Mouse (Mus musculus) embryonic facial prominence, embryonic 11.5 days (tissue): ENCODE measurements around the gene Prkar2a. TPM values are rescaled to one million over a fixed set of nuclear protein-coding genes. Genes with fewer than 3 reads are reported as not detected.

Experiments used
- ATAC-seq: fragments of 200-750 bp; cut with Nextera tagmentation; replicated peaks from 2 replicates; pipeline ENCODE4 v1.8.0; 2017; ENCODE audit warnings: low read depth; ENCODE audit not compliant: insufficient number of reproducible peaks, low FRiP score, low TSS enrichment
- DNase-seq: peaks from one replicate; pipeline ENCODE4 v3.0.0-alpha.2; 2015; ENCODE audit warnings: low spot score
- H3K27ac ChIP-seq: fragments of 300-500 bp; sonication (generic); replicated peaks from 2 replicates; pipeline ENCODE4 v1.5.1; 2014; ENCODE audit warnings: mild to moderate bottlenecking, low read depth, low read length, control low read depth
- H3K27me3 ChIP-seq: fragments of 300-500 bp; sonication (generic); 2 replicates; pipeline ENCODE4 v1.6.1; 2014; ENCODE audit warnings: mild to moderate bottlenecking, low read length, moderate library complexity, mixed read lengths; ENCODE audit not compliant: control insufficient read depth, insufficient read depth
- H3K36me3 ChIP-seq: fragments of 300-500 bp; sonication (generic); replicated peaks from 2 replicates; pipeline ENCODE4 v1.6.1; 2014; ENCODE audit warnings: low read depth, mild to moderate bottlenecking, low read length, moderate library complexity, mixed read lengths; ENCODE audit not compliant: control insufficient read depth, insufficient read depth
- H3K4me1 ChIP-seq: fragments of 300-500 bp; sonication (generic); 2 replicates; pipeline ENCODE4 v1.6.1; 2014; ENCODE audit warnings: low read length, mixed read lengths; ENCODE audit not compliant: control insufficient read depth, insufficient read depth
- H3K4me2 ChIP-seq: fragments of 300-500 bp; sonication (generic); 2 replicates; pipeline ENCODE4 v1.6.1; 2014; ENCODE audit warnings: low read depth, mild to moderate bottlenecking, control low read depth, low read length, moderate library complexity
- H3K4me3 ChIP-seq: fragments of 300-500 bp; sonication (generic); 2 replicates; pipeline ENCODE4 v1.5.1; 2014; ENCODE audit warnings: low read depth, low read length, control low read depth
- H3K9ac ChIP-seq: fragments of 300-500 bp; sonication (generic); replicated peaks from 2 replicates; pipeline ENCODE4 v1.6.1; 2014; ENCODE audit warnings: mild to moderate bottlenecking, control low read depth, low read length
- H3K9me3 ChIP-seq: fragments of 300-500 bp; sonication (generic); replicated peaks from 2 replicates; pipeline ENCODE4 v1.6.1; 2016; ENCODE audit warnings: mild to moderate bottlenecking, low read length, inconsistent platforms, mixed read lengths; ENCODE audit not compliant: control insufficient read depth
- WGBS: fragments of 180-500 bp; shearing (Covaris S2); extraction: QIAGEN DNeasy Blood & Tissue Kit; methylation state at CpG from one replicate; pipeline ENCODE4 v1.1.7; 2014; 5-methylcytosine and 5-hydroxymethylcytosine counted together
- polyA plus RNA-seq: library from polyadenylated mRNA; unstranded; fragments of >200 nt; fragmentation: Nextera tagmentation; extraction: Ambion mirVana; gene quantifications from 2 replicates; pipeline ENCODE4 v1.2.1, GENCODE M21; 2014

The Prkar2a gene
- polyA plus RNA-seq, 1 experiment from 2014 or later: 37.9 TPM

DNA sequence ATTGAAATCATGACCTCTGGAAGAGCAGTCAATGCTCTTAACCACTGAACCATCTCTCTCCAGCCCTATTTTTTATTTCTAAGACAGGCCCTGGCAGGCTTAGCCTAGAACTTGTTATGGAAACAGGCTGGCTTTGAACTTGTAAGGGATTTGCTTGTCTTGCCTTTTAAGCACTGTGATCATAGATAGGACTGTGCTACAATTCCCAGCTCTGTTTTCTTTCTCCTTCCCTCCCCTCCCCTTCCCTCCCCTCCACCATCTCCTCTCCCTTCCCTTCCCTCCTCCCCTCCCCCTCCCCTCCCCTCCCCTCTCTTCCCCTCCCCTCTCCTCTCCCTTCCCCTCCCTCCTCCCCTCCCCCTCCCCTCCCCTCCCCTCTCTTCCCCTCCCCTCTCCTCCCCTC is 13.4 kb downstream of the Prkar2a start:
- DNase-seq (no peak), ATAC-seq (no peak)
- Histone ChIP-seq H3K4me3 (no peak overlapping the region), H3K4me2 (no peak overlapping the region), H3K9me3 (no peaks in the 10 kb centered on the region), H3K9ac (no peak overlapping the region), H3K27me3 (no peaks in the 10 kb centered on the region), H3K36me3 (no peaks in the 10 kb centered on the region), H3K4me1 (no peaks in the 10 kb centered on the region), H3K27ac (no peak overlapping the region)

DNA sequence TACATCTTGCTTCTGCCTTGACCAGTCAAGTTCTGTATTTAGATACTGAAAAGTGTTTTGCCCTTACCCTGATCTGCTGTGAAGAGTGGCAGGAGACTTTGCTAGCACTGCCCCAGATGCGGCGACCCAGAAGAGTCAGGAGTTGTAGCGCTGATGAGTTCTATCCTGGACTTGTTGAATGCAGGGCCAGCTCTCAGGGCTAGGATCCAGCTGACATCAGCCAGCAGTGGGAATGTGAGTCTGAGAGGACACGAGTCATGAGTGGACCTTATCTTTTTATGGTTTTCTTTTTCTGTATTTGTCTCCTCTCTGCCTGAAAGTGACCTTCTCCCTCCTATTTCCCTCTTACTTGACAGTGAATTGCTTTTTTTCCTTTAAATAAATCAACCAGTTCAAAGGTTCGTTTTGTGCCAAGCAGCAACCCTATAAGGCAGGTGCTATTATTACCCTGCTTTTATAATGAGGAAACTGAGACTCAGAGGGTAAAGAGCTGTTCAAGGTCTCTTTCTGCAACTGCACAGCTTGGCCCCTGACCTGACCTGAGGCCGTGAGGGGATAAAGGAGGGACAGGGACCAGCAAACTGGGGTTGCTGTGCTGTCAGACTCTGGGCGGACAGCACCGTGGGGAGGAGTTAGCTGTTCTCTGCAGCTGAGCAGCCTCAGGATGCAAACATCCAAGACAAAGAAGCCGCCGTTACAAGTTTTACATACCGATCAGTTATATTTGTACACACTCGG is 14.4 kb downstream of the Prkar2a start:
- Histone ChIP-seq H3K4me1 (no peaks in the 10 kb centered on the region), H3K36me3 (no peaks in the 10 kb centered on the region), H3K9ac (no peak overlapping the region), H3K4me2 (no peak overlapping the region), H3K9me3 (no peaks in the 10 kb centered on the region), H3K4me3 (no peak overlapping the region), H3K27me3 (no peaks in the 10 kb centered on the region), H3K27ac (no peak overlapping the region)
- no peak for ATAC-seq
- DNase-seq: no peak
- WGBS: 47% methylated on average over 12 of the region's 12 CpGs

DNA sequence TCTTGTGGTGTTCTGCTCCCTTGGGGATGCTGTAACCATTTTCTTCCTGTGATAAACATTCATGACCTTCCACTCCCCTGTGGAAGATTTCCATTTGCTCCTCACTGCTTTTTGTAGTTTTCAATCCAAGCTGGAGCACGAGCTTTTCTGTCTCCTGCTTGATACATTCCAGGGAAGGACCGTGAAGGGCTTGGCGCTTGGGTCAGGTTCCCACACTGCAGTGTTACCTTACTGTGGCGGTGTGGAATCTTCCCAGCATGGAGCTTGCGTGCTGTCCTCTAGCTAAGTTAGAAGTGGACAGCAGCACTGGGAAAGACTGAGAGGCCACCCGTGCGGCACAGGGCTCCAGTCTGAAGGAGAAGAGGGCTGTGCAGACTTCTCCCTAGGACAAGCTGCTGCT is 15.5 kb downstream of the Prkar2a start:
- Histone ChIP-seq H3K4me3 (no peak overlapping the region), H3K4me2 (no peak overlapping the region), H3K9ac (no peak overlapping the region), H3K4me1 (no peaks in the 10 kb centered on the region), H3K36me3 (no peaks in the 10 kb centered on the region), H3K27ac (no peak overlapping the region), H3K9me3 (no peaks in the 10 kb centered on the region), H3K27me3 (no peaks in the 10 kb centered on the region)
- no peak for DNase-seq
- no peak for ATAC-seq
- WGBS: 64% methylated on average over 7 of the region's 7 CpGs

DNA sequence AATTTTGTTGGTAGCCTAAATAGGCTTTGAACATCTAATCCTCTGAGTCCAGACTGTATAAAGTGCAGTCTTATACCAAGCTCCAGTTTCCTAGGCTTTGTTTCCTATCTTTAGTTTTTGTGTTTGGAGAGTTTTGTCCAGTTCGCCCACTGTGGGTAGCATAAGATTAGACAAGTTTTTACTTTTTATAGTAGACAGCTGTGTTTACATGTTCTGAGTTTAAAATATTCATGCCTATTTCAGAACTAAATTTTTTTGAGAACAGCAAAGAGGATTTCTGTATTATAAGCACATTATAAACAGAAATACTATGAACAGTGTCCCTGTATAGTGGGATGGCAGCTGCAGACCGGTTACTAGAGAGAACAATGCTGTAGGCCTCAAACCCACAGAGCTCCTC is 18.1 kb downstream of the Prkar2a start:
- no peak overlapping the region for H3K4me3 ChIP-seq
- H3K27me3 ChIP-seq: no peaks in the 10 kb centered on the region
- no peaks in the 10 kb centered on the region for H3K36me3 ChIP-seq
- WGBS: 91% methylated on average over 2 of the region's 2 CpGs
- H3K9me3 ChIP-seq: no peaks in the 10 kb centered on the region
- DNase-seq (no peak), ATAC-seq (no peak)
- H3K4me2 ChIP-seq: no peak overlapping the region
- no peak overlapping the region for H3K27ac ChIP-seq
- H3K4me1 ChIP-seq: no peaks in the 10 kb centered on the region
- H3K9ac ChIP-seq: no peak overlapping the region

DNA sequence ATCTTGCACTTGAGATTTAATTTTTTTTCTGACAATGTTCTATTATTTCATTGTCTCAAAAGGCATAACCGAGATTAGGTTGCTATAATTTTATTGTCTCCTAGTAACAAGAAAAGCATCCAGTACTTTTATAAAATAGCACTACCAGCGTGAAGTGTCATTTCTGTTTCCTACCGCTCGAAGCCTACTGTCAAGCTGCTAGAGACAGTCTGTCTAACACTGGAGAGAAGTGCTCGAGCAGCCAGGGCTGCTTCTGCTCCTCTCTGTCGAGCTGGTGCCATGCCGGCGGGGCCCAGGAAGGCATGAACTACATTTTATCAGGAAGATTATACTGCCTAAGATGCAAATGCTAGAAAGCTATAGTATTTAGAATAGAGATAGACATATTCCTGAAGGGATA is 19.7 kb downstream of the Prkar2a start:
- H3K27ac ChIP-seq: no peak overlapping the region
- no peak for DNase-seq
- H3K4me3 ChIP-seq: no peak overlapping the region
- H3K9me3 ChIP-seq: no peaks in the 10 kb centered on the region
- 91% methylated on average over 8 of the region's 8 CpGs for WGBS
- no peaks in the 10 kb centered on the region for H3K4me1 ChIP-seq
- H3K27me3 ChIP-seq: no peaks in the 10 kb centered on the region
- no peaks in the 10 kb centered on the region for H3K36me3 ChIP-seq
- no peak overlapping the region for H3K9ac ChIP-seq
- no peak overlapping the region for H3K4me2 ChIP-seq
- ATAC-seq: no peak

DNA sequence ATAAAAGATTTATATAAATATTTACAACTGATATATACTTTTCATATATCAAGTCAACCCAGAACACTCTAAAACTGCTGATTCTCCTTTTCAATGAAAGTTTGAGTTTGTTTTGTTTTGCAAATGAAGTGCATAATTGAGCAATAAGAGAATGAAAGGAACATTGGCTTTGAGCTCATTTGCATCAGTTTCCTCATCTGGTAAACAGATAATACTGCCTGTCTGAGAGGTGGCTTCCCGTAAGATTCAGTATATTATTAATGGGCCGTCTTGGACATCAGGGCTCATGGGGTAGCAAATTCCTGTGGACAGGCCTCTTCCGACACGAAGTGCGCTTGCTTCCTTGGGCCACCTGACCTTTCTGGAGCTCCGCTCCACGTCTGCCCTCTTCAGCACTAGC is 21.7 kb downstream of the Prkar2a start:
- Histone ChIP-seq H3K9me3 (no peaks in the 10 kb centered on the region), H3K27ac (no peak overlapping the region), H3K27me3 (no peaks in the 10 kb centered on the region), H3K36me3 (no peaks in the 10 kb centered on the region), H3K9ac (no peak overlapping the region), H3K4me1 (no peaks in the 10 kb centered on the region), H3K4me2 (no peak overlapping the region), H3K4me3 (no peak overlapping the region)
- WGBS: 84% methylated on average over 7 of the region's 7 CpGs
- ATAC-seq (no peak), DNase-seq (no peak)

DNA sequence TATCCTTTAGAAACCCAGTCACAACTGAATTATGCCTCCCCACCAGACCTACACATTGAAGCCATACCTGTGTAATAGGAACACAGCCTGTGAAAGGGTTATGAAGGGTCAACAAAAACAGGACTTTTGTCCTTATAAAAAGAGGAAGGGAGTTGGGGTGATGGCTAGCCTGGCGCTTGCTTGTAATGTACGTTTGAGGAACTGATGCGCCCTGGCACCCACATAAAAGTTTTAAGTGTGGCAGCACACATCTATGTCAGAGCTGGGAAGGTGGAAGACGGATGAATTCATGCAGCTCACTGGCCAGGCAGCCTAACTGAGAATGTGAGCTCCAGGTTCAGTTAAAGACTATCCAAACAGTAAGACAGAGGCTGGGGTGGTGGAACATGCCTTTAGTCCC is 27.1 kb downstream of the Prkar2a start:
- H3K4me3 ChIP-seq: no peak overlapping the region
- no peaks in the 10 kb centered on the region for H3K4me1 ChIP-seq
- WGBS: 94% methylated on average over 4 of the region's 4 CpGs
- no peaks in the 10 kb centered on the region for H3K36me3 ChIP-seq
- H3K9me3 ChIP-seq: no peaks in the 10 kb centered on the region
- H3K27me3 ChIP-seq: no peaks in the 10 kb centered on the region
- H3K4me2 ChIP-seq: no peak overlapping the region
- H3K9ac ChIP-seq: no peak overlapping the region
- ATAC-seq (no peak), DNase-seq (no peak)
- H3K27ac ChIP-seq: no peak overlapping the region

DNA sequence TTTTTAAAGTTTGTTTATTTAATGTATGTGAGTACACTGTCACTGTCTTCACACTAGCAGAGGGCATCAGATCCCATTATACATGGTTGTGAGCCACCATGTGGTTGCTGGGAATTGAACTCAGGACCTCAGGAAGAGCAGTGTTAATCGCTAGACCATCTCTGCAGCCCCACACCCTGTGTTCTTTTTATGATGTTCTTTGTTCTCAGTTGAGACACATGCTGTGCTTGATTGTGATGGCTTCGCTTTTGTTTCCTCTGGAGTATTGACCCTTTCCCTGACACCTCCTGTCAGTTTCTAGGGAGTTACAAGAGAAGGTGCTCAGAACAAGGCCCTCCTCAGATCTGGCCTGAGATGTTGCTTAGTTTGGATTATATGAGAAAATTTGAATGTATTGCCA is 34.6 kb downstream of the Prkar2a start:
- no peaks in the 10 kb centered on the region for H3K4me1 ChIP-seq
- 57% methylated on average over 2 of the region's 2 CpGs for WGBS
- no peaks in the 10 kb centered on the region for H3K27me3 ChIP-seq
- DNase-seq: no peak
- no peak overlapping the region for H3K27ac ChIP-seq
- no peaks in the 10 kb centered on the region for H3K36me3 ChIP-seq
- no peaks in the 10 kb centered on the region for H3K9me3 ChIP-seq
- H3K4me3 ChIP-seq: no peak overlapping the region
- H3K9ac ChIP-seq: no peak overlapping the region
- no peak for ATAC-seq
- H3K4me2 ChIP-seq: no peak overlapping the region
